Mouse (Mus musculus) heart, embryonic 15.5 days (tissue): ENCODE results near the gene Esyt2. TPM values are rescaled to one million over a fixed set of nuclear protein-coding genes. Genes with fewer than 3 reads are reported as not detected.
A peak's percentile ranks its signal among the peaks of the same experiment; 100 is the strongest.

ENCODE experiments used
- ATAC-seq: fragments of 200-750 bp; cut with Nextera tagmentation; replicated peaks from 2 replicates; pipeline ENCODE4 v1.8.0; 2017; ENCODE audit warnings: low read depth, moderate TSS enrichment; ENCODE audit not compliant: insufficient number of reproducible peaks, insufficient read depth, low FRiP score
- H3K27ac ChIP-seq: fragments of 300-500 bp; sonication (generic); 2 replicates; pipeline ENCODE4 v1.5.1; 2015; ENCODE audit warnings: mild to moderate bottlenecking, inconsistent platforms
- H3K27me3 ChIP-seq: fragments of 300-500 bp; sonication (generic); 2 replicates; pipeline ENCODE4 v1.6.1; 2015; ENCODE audit warnings: inconsistent platforms
- H3K36me3 ChIP-seq: fragments of 300-500 bp; sonication (generic); 2 replicates; pipeline ENCODE4 v1.6.1; 2015; ENCODE audit warnings: mild to moderate bottlenecking, inconsistent platforms
- H3K4me1 ChIP-seq: fragments of 300-500 bp; sonication (generic); replicated peaks from 2 replicates; pipeline ENCODE4 v1.6.1; 2015; ENCODE audit warnings: inconsistent platforms
- H3K4me2 ChIP-seq: fragments of 300-500 bp; sonication (generic); 2 replicates; pipeline ENCODE4 v1.6.1; 2015; ENCODE audit warnings: inconsistent platforms, mild to moderate bottlenecking, moderate library complexity
- H3K4me3 ChIP-seq: fragments of 300-500 bp; sonication (generic); 2 replicates; pipeline ENCODE4 v1.5.1; 2015; ENCODE audit warnings: mild to moderate bottlenecking, inconsistent platforms
- H3K9ac ChIP-seq: fragments of 300-500 bp; sonication (generic); 2 replicates; pipeline ENCODE4 v1.6.1; 2015; ENCODE audit warnings: mild to moderate bottlenecking, inconsistent platforms
- H3K9me3 ChIP-seq: fragments of 300-500 bp; sonication (generic); replicated peaks from 2 replicates; pipeline ENCODE4 v1.6.1; 2016; ENCODE audit warnings: inconsistent platforms
- WGBS: fragments of 180-500 bp; shearing (Covaris S2); methylation state at CpG from one replicate; pipeline ENCODE4 v1.1.7; 2015; ENCODE audit warnings: mixed read lengths; 5-methylcytosine and 5-hydroxymethylcytosine counted together
- polyA plus RNA-seq: library from polyadenylated mRNA; unstranded; fragments of >200 nt; fragmentation: Nextera tagmentation; extraction: Ambion mirVana; gene quantifications from 2 replicates; pipeline ENCODE4 v1.2.1, GENCODE M21; 2015

Esyt2 gene
- polyA plus RNA-seq, 1 experiment from 2014 or later: 10.0 TPM

- no peak overlapping the region for H3K4me3 ChIP-seq
- H3K9ac ChIP-seq: no peak overlapping the region
- no peak for ATAC-seq
- no peaks in the 10 kb centered on the region for H3K9me3 ChIP-seq
- H3K4me1 ChIP-seq: peaks cover 6% of the 10 kb centered on the region; the same call in 1 of the 2 replicates
- no peaks in the 10 kb centered on the region for H3K27me3 ChIP-seq
- WGBS: 68% methylated on average over 1 of the region's 1 CpGs
- H3K36me3 ChIP-seq: no peaks in the 10 kb centered on the region
- H3K27ac ChIP-seq: no peak overlapping the region
- H3K4me2 ChIP-seq: no peak overlapping the region
Observed at GRCm38 (mm10) chr12:116313816-116314215, 32.8 kb downstream of the Esyt2 start.

- Histone ChIP-seq H3K9ac (no peak overlapping the region), H3K4me3 (no peak overlapping the region), H3K9me3 (no peaks in the 10 kb centered on the region), H3K36me3 (no peaks in the 10 kb centered on the region), H3K4me1 (peaks cover 6% of the 10 kb centered on the region; the same call in 1 of the 2 replicates), H3K27ac (no peak overlapping the region), H3K4me2 (no peak overlapping the region), H3K27me3 (no peaks in the 10 kb centered on the region)
- 75% methylated on average over 3 of the region's 3 CpGs for WGBS
- no peak for ATAC-seq
Observed at GRCm38 (mm10) chr12:116315498-116315897, 34.5 kb downstream of the Esyt2 start.

- Histone ChIP-seq H3K27ac (no peak overlapping the region), H3K27me3 (no peaks in the 10 kb centered on the region), H3K9ac (no peak overlapping the region), H3K36me3 (0 out of 2 replicates have a peak, but pooled peaks cover 3% of the 10 kb centered on the region), H3K9me3 (no peaks in the 10 kb centered on the region), H3K4me3 (no peak overlapping the region), H3K4me2 (no peak overlapping the region), H3K4me1 (peaks cover 6% of the 10 kb centered on the region; the same call in 1 of the 2 replicates)
- no peak for ATAC-seq
- WGBS: 87% methylated on average over 1 of the region's 1 CpGs
Observed at GRCm38 (mm10) chr12:116317818-116318217, 36.8 kb downstream of the Esyt2 start.

GRCm38 (mm10) chr12:116325545-116325944, 44.5 kb downstream of the Esyt2 start:
- Histone ChIP-seq H3K4me2 (no peak overlapping the region), H3K4me1 (0 out of 2 replicates have a peak, but pooled peaks cover 3% of the 10 kb centered on the region), H3K27me3 (no peaks in the 10 kb centered on the region), H3K36me3 (0 out of 2 replicates have a peak, but pooled peaks cover 3% of the 10 kb centered on the region), H3K4me3 (no peak overlapping the region), H3K27ac (peak overlapping the region; percentile 58), H3K9me3 (no peaks in the 10 kb centered on the region), H3K9ac (no peak overlapping the region)
- WGBS: 49% methylated on average over 4 of the region's 4 CpGs
- no peak for ATAC-seq

GRCm38 (mm10) chr12:116326159-116326558, 45.2 kb downstream of the Esyt2 start:
- Histone ChIP-seq H3K4me1 (0 out of 2 replicates have a peak, but pooled peaks cover 3% of the 10 kb centered on the region), H3K9me3 (no peaks in the 10 kb centered on the region), H3K27me3 (no peaks in the 10 kb centered on the region), H3K4me3 (no peak overlapping the region), H3K27ac (peak overlapping the region; percentile 72), H3K4me2 (no peak overlapping the region), H3K36me3 (0 out of 2 replicates have a peak, but pooled peaks cover 3% of the 10 kb centered on the region), H3K9ac (no peak overlapping the region)
- WGBS: 77% methylated on average over 1 of the region's 1 CpGs
- ATAC-seq: no peak

GRCm38 (mm10) chr12:116334253-116334652, 53.3 kb downstream of the Esyt2 start:
- no peaks in the 10 kb centered on the region for H3K27me3 ChIP-seq
- no peak overlapping the region for H3K9ac ChIP-seq
- H3K4me1 ChIP-seq: no peaks in the 10 kb centered on the region
- H3K4me2 ChIP-seq: no peak overlapping the region
- no peak overlapping the region for H3K4me3 ChIP-seq
- 83% methylated on average over 5 of the region's 5 CpGs for WGBS
- no peak for ATAC-seq
- no peaks in the 10 kb centered on the region for H3K9me3 ChIP-seq
- H3K27ac ChIP-seq: no peak overlapping the region
- no peaks in the 10 kb centered on the region for H3K36me3 ChIP-seq

- no peak overlapping the region for H3K4me3 ChIP-seq
- no peak for ATAC-seq
- 0 out of 2 replicates have a peak, but pooled peaks cover 8% of the 10 kb centered on the region for H3K36me3 ChIP-seq
- H3K27ac ChIP-seq: no peak overlapping the region
- 45% methylated on average over 1 of the region's 1 CpGs for WGBS
- no peaks in the 10 kb centered on the region for H3K4me1 ChIP-seq
- H3K27me3 ChIP-seq: no peaks in the 10 kb centered on the region
- H3K9ac ChIP-seq: no peak overlapping the region
- no peaks in the 10 kb centered on the region for H3K9me3 ChIP-seq
- no peak overlapping the region for H3K4me2 ChIP-seq
Observed at GRCm38 (mm10) chr12:116340160-116340559, 59.2 kb downstream of the Esyt2 start.

GRCm38 (mm10) chr12:116348755-116349286, 67.8 kb downstream of the Esyt2 start:
- Histone ChIP-seq H3K4me3 (no peak overlapping the region), H3K27me3 (no peaks in the 10 kb centered on the region), H3K4me2 (no peak overlapping the region), H3K4me1 (no peaks in the 10 kb centered on the region), H3K9ac (no peak overlapping the region), H3K27ac (no peak overlapping the region), H3K36me3 (peaks cover 16% of the 10 kb centered on the region; the same call in 1 of the 2 replicates), H3K9me3 (no peaks in the 10 kb centered on the region)
- ATAC-seq: no peak

- WGBS: 84% methylated on average over 2 of the region's 2 CpGs
- no peak overlapping the region for H3K4me3 ChIP-seq
- no peaks in the 10 kb centered on the region for H3K9me3 ChIP-seq
- no peak for ATAC-seq
- H3K27ac ChIP-seq: no peak overlapping the region
- H3K4me2 ChIP-seq: no peak overlapping the region
- no peaks in the 10 kb centered on the region for H3K4me1 ChIP-seq
- no peak overlapping the region for H3K9ac ChIP-seq
- H3K36me3 ChIP-seq: peaks cover 16% of the 10 kb centered on the region; the same call in 1 of the 2 replicates
- no peaks in the 10 kb centered on the region for H3K27me3 ChIP-seq
Observed at GRCm38 (mm10) chr12:116349376-116349775, 68.4 kb downstream of the Esyt2 start.

GRCm38 (mm10) chr12:116351022-116351421, 70.0 kb downstream of the Esyt2 start:
- no peak for ATAC-seq

GRCm38 (mm10) chr12:116352404-116352803, 71.4 kb downstream of the Esyt2 start:
- WGBS: 77% methylated on average over 5 of the region's 5 CpGs
- peaks cover 10% of the 10 kb centered on the region; the same call in 1 of the 2 replicates for H3K36me3 ChIP-seq
- H3K9ac ChIP-seq: no peak overlapping the region
- no peak overlapping the region for H3K27ac ChIP-seq
- no peak overlapping the region for H3K4me3 ChIP-seq
- no peaks in the 10 kb centered on the region for H3K9me3 ChIP-seq
- no peak for ATAC-seq
- no peak overlapping the region for H3K4me2 ChIP-seq
- no peaks in the 10 kb centered on the region for H3K27me3 ChIP-seq
- no peaks in the 10 kb centered on the region for H3K4me1 ChIP-seq

More at GRCm38 (mm10) chr12:116351022-116351421, 70.0 kb downstream of the Esyt2 start:
- Histone ChIP-seq H3K4me2 (no peak overlapping the region), H3K36me3 (peaks cover 11% of the 10 kb centered on the region; the same call in 1 of the 2 replicates), H3K9ac (no peak overlapping the region), H3K27ac (no peak overlapping the region), H3K4me1 (no peaks in the 10 kb centered on the region), H3K27me3 (no peaks in the 10 kb centered on the region), H3K4me3 (no peak overlapping the region), H3K9me3 (no peaks in the 10 kb centered on the region)
- 88% methylated on average over 4 of the region's 4 CpGs for WGBS

GRCm38 (mm10) chr12:116354694-116355093, 73.7 kb downstream of the Esyt2 start:
- Histone ChIP-seq H3K27me3 (no peaks in the 10 kb centered on the region), H3K9ac (no peak overlapping the region), H3K4me2 (no peak overlapping the region), H3K36me3 (peaks cover 13% of the 10 kb centered on the region), H3K4me1 (no peaks in the 10 kb centered on the region), H3K4me3 (no peak overlapping the region), H3K27ac (no peak overlapping the region), H3K9me3 (no peaks in the 10 kb centered on the region)
- WGBS: 88% methylated on average over 3 of the region's 3 CpGs
- no peak for ATAC-seq
